30 mouse cellular contexts compared by ENCODE assay signal in genomic region chr8:108022404-108022803, GRCm38 (mm10).
DNase-seq lines count a peak whose midpoint lies in the region; ATAC-seq lines count a peak whose summit lies in the region.
"Had no signal": no experiment of that assay in that cellular context is flagged by ENCODE, and none has a peak within 500 bp of the region (broad histone marks: within the 10 kb centered on the region; RNA-seq: fewer than 3 reads in every experiment).

No protein-coding gene starts in this region.

- H3K27ac ChIP-seq in hindbrain, embryonic 12.5 days, result peak overlapping the region; percentile 35; the same call in 1 of the 2 replicates
- H3K27ac ChIP-seq in hindbrain, embryonic 14.5 days, result no peak overlapping the region
- peak overlapping the region; percentile 51; the same call in 1 of the 2 replicates for H3K27ac ChIP-seq in embryonic facial prominence, embryonic 10.5 days (replicated peaks)
- H3K27ac ChIP-seq: heart, embryonic 10.5 days; limb, embryonic 12.5 days; liver, embryonic 15.5 days; neural tube, embryonic 13.5 days had no signal

- ATAC-seq in hindbrain, embryonic 12.5 days (ENCODE audit: low FRiP score), result no peak
- no peak for ATAC-seq in hindbrain, embryonic 14.5 days (ENCODE audit: low FRiP score)
- ATAC-seq in megakaryocyte-erythroid progenitor cell, adult 5-6 weeks (replicated peaks; ENCODE audit: low FRiP score, low TSS enrichment, poor library complexity, severe bottlenecking), result no peak
- ATAC-seq: forebrain, embryonic 14.5 days; intestine, embryonic 16.5 days; midbrain, embryonic 16.5 days had no signal

- WGBS in hindbrain, embryonic 12.5 days, result 61% methylated on average over 4 of the region's 4 CpGs
- WGBS in hindbrain, embryonic 14.5 days, result 61% methylated on average over 4 of the region's 4 CpGs
- 33% methylated on average over 4 of the region's 4 CpGs for WGBS in embryonic facial prominence, embryonic 10.5 days

- H3K9me3 ChIP-seq in hindbrain, embryonic 12.5 days (replicated peaks), result no peaks in the 10 kb centered on the region
- H3K9me3 ChIP-seq in hindbrain, embryonic 14.5 days (ENCODE audit: control insufficient read depth, low read length), result no peaks in the 10 kb centered on the region
- H3K9me3 ChIP-seq in embryonic facial prominence, embryonic 10.5 days, result no peaks in the 10 kb centered on the region
- H3K9me3 ChIP-seq: heart, embryonic 10.5 days; limb, embryonic 12.5 days; liver, embryonic 15.5 days; neural tube, embryonic 13.5 days had no signal

- no peak overlapping the region for H3K9ac ChIP-seq in hindbrain, embryonic 12.5 days
- no peak overlapping the region for H3K9ac ChIP-seq in hindbrain, embryonic 14.5 days
- H3K9ac ChIP-seq: limb, embryonic 12.5 days; liver, embryonic 15.5 days; lung, embryonic 14.5 days; neural tube, embryonic 13.5 days had no signal

- no peak overlapping the region for H3K4me2 ChIP-seq in hindbrain, embryonic 12.5 days (replicated peaks)
- H3K4me2 ChIP-seq in hindbrain, embryonic 14.5 days (replicated peaks), result no peak overlapping the region
- H3K4me2 ChIP-seq: limb, embryonic 12.5 days; liver, embryonic 15.5 days; lung, embryonic 14.5 days; midbrain, embryonic 11.5 days; neural tube, embryonic 13.5 days had no signal

- no peak overlapping the region for H3K4me3 ChIP-seq in hindbrain, embryonic 12.5 days
- H3K4me3 ChIP-seq in hindbrain, embryonic 14.5 days (replicated peaks; ENCODE audit: low read length), result no peak overlapping the region
- no peak overlapping the region for H3K4me3 ChIP-seq in embryonic facial prominence, embryonic 10.5 days
- H3K4me3 ChIP-seq: heart, embryonic 10.5 days; limb, embryonic 12.5 days; liver, embryonic 15.5 days; neural tube, embryonic 13.5 days had no signal

- H3K36me3 ChIP-seq in hindbrain, embryonic 12.5 days, result no peaks in the 10 kb centered on the region
- no peaks in the 10 kb centered on the region for H3K36me3 ChIP-seq in hindbrain, embryonic 14.5 days (replicated peaks; ENCODE audit: control insufficient read depth, insufficient read depth)
- no peaks in the 10 kb centered on the region for H3K36me3 ChIP-seq in embryonic facial prominence, embryonic 10.5 days (replicated peaks)
- H3K36me3 ChIP-seq: heart, embryonic 10.5 days; limb, embryonic 12.5 days; liver, embryonic 15.5 days; neural tube, embryonic 13.5 days had no signal

- H3K27me3 ChIP-seq in hindbrain, embryonic 12.5 days, result no peaks in the 10 kb centered on the region
- H3K27me3 ChIP-seq in hindbrain, embryonic 14.5 days (ENCODE audit: control insufficient read depth, insufficient read depth, low read length), result no peaks in the 10 kb centered on the region
- no peaks in the 10 kb centered on the region for H3K27me3 ChIP-seq in embryonic facial prominence, embryonic 10.5 days (replicated peaks; ENCODE audit: low read depth, poor library complexity, severe bottlenecking)
- H3K27me3 ChIP-seq: limb, embryonic 12.5 days; liver, embryonic 15.5 days had no signal

- no peak for DNase-seq in hindbrain, embryonic 14.5 days (ENCODE audit: low spot score)
- peak; percentile 12 for DNase-seq in ZHBTc4 (ENCODE audit: low read depth, low spot score)
- peak; percentile 73 for DNase-seq in embryonic facial prominence, embryonic 10.5 days (ENCODE audit: low spot score)
- DNase-seq in retina, embryonic 14.5 days (ENCODE audit: low spot score), result peak; percentile 47
- DNase-seq in adipocyte (ENCODE audit: low spot score), result no peak
- DNase-seq in right cerebral cortex, postnatal 10 days (ENCODE audit: low spot score in 2 of 2), result no peak
- DNase-seq: adrenal gland, adult 2 months; cerebellum, adult 8-10 months; cerebellum, postnatal 25 days; gastrocnemius, postnatal 25 days; heart, adult 11 months; heart, postnatal 36 days; kidney, adult 8-10 months; kidney, postnatal 10 days; layer of hippocampus, adult 9-11 months; lung, embryonic 14.5 days; right cerebral cortex, adult 18-20 months; right cerebral cortex, postnatal 4 days; thymus, adult 2 months; thymus, postnatal 4 days had no signal

- peaks cover 6% of the 10 kb centered on the region for H3K4me1 ChIP-seq in hindbrain, embryonic 12.5 days
- H3K4me1 ChIP-seq in hindbrain, embryonic 14.5 days (replicated peaks; ENCODE audit: control insufficient read depth, insufficient read depth, low read length), result no peaks in the 10 kb centered on the region
- H3K4me1 ChIP-seq in embryonic facial prominence, embryonic 10.5 days, result peaks cover 68% of the 10 kb centered on the region
- H3K4me1 ChIP-seq: liver, embryonic 15.5 days had no signal

Comparison
In these comparisons a context has a peak if more than half of its experiments do, and no peak if none do; other contexts are left out.
1. DNase-seq: peak in ZHBTc4 (single experiment), embryonic facial prominence, embryonic 10.5 days (single experiment) and retina, embryonic 14.5 days (single experiment); none in hindbrain, embryonic 14.5 days (single experiment), adipocyte (single experiment) and right cerebral cortex, postnatal 10 days (0 of 2).